Mouse (Mus musculus): ENCODE results near the gene Swt1.

GRCm38 (mm10) chr1:151466571-151466970 lies 38.3 kb upstream of the Swt1 start:
- no peak for TF ChIP-seq POLR2A (IDR thresholded peaks at IDR 0.05; ENCODE audit: control insufficient read depth, extremely low read depth, insufficient read depth, low read length, poor library complexity)
- TF ChIP-seq CTCF (IDR thresholded peaks at IDR 0.05; ENCODE audit: borderline replicate concordance, control insufficient read depth, extremely low read depth, insufficient read depth, low read length, poor library complexity): no peak
